Mouse (Mus musculus) left cerebral cortex, postnatal 36 days (tissue): ENCODE measurements around the gene Uba52. TPM values are rescaled to one million over a fixed set of nuclear protein-coding genes. Genes with fewer than 3 reads are reported as not detected.
A peak's percentile ranks its signal among the peaks of the same experiment; 100 is the strongest.

Experiments used
- DNase-seq, 2 experiments: peaks; one replicate each; pipeline ENCODE4 v3.0.0; 2021 to 2022; ENCODE audit warnings: low spot score in 2 of 2, mixed read lengths in 1 of 2
- intact Hi-C: fragments of 180-260 bp; cut with DNase I; formaldehyde crosslinking; loops from one replicate; pipeline ENCODE4 v1.15.1; 2025
- total RNA-seq, 2 experiments: library from RNA; stranded (reverse); gene quantifications; 2 replicates each; pipeline ENCODE4 v1.2.3; 2021

Uba52 gene
- total RNA-seq, 2 experiments from 2014 or later = 828 to 997 TPM

GRCm38 (mm10) chr8:70506328-70507026 is 4.1 kb downstream of the Uba52 start, which contains the start of gene Rex1bd:
Gene Rex1bd, minus strand, starts transcription at chr8:70506752.
- intact Hi-C loops = loop anchor here (5.0 kb wide), 2 partner anchors 154 to 174 kb away; partner anchors contain the start of gene Upf1
- DNase-seq = peak; percentile 95

- no peak for DNase-seq
- intact Hi-C loops = loop anchor here (2.0 to 5.0 kb wide), 3 partner anchors 123 to 174 kb away; partner anchors contain the start of gene Upf1
Observed at GRCm38 (mm10) chr8:70505698-70506327, 4.8 kb downstream of the Uba52 start.

- DNase-seq = peak; percentile 77 to 81
- intact Hi-C loops = loop anchor here (2.0 to 5.0 kb wide), 5 partner anchors 48 to 173 kb away; partner anchors contain the start of genes Crtc1 and Upf1
Observed at GRCm38 (mm10) chr8:70504851-70505250, 5.8 kb downstream of the Uba52 start.

DNA sequence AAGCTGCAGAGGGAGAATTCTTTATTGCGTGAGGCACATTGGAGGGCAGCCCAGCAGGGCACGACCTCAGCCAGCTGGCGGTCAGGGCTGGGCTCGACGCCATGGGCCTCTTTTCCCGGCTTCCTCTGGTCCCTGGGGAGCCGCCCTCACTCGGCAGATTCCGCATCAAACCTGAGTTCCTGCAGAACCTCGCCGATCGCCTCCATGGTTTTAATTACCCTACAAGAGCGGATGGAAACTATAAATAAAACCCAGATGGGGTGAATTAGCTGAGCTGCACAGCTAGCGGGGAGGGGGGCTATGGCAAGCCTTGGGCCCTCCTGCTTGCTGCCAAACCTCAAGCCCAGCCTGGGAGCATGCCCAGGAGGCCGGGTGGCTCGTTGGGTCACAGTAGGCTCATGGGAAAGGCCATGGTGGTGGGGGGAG is 6.3 kb downstream of the Uba52 start:
- no peak for DNase-seq
- intact Hi-C loops = loop anchor here (2.0 to 5.0 kb wide), 3 partner anchors 47 to 122 kb away; partner anchors contain the start of gene Crtc1

DNA sequence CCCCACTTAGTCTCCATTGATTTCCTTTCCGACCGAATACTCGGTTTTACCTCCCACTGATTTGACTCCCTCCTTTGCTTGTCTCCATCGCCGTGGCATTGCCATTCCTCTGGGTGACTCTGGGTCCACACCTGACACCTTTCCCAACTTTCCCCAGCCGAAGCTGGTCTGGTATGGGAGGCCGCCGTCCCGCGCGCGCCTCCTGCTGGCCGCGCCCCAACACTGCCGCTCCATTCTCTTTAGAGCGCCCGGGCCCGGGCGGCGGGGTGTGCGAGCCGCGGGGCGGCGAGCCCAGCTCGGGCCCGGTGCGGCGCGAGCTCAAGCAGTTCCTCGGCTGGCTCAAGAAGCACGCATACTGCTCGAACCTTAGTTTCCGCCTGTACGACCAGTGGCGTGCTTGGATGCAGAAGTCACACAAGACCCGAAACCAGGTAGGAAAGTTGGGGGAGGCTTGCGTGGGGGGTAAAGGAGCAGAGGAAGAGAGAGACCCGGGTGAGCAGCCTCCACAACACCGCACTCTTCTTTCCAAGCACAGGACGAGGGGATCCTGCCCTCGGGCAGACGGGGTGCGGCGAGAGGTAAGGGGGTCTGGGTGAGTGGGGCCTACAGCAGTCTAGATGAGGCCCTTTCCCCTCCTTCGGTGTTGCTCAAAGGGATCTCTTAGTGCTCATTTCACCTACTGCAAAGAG is 7.4 kb downstream of the Uba52 start:
- no peak for DNase-seq
- intact Hi-C loops = loop anchor here (2.0 to 5.0 kb wide), 3 partner anchors 46 to 88 kb away; partner anchors contain the start of gene Crtc1

DNA sequence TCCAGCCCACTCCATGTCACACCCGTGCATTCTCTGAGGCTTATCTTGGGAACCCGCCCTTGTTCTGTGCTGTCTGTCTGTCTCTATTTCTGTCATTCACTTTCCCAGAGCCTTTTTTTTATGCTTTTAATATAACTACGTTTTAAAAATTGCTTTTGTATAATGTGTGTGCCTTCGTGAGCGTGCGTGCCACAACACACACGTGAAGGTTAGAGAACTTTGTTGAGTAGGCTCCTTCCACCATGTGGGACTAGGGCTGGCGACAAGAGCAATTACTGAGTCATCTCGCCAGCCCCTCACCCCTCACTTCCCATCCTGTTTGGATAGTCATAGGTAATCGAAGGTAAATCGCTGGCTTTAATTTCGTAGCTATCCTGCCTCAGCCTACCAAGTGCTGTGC is 8.1 kb downstream of the Uba52 start:
- intact Hi-C loops = loop anchor here (2.0 to 5.0 kb wide), 3 partner anchors 45 to 88 kb away; partner anchors contain the start of gene Crtc1

DNA sequence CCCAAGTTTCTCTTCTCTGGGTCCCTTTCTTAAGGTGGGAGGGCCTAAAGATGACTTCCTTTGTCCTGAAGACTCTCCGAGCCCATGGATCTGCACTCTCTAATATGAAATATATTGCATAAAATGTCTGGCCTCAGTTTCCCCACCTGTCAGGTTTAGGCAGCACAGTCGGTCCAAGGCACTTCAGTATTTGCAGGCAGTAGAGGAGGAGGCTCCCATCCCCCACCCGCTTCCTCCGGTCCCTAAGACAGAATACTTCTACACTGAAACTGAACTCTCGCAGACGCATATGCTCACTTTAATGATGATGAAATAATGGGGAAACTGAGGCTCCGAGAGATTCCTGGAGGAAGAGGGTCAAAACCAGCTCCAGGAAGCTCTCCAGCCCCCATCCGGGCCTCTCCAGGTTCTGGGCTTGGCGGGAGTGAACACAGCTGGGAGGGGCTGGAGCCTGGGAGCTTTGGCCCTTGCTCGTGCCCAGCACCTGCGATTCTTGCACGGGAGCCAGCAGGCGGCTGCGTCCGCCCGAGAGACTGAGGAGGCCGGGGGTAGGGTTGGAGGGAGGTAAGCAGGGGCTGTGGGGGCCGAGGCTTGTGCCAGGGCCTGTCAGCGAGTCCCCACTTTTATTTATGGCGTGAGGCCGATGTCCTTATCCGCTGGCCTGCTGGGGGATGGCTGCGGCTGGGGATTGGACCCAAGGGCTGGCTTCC is 8.6 kb downstream of the Uba52 start:
- intact Hi-C loops = loop anchor here (2.0 to 5.0 kb wide), 3 partner anchors 45 to 87 kb away; partner anchors contain the start of gene Crtc1
- no peak for DNase-seq

More for the DNA sequence above, 8.1 kb downstream of the Uba52 start:
- no peak for DNase-seq

- DNase-seq = no peak
- intact Hi-C loops = loop anchor here (5.0 kb wide), 2 partner anchors 43 to 63 kb away; partner anchors contain the start of gene Crtc1
Observed at GRCm38 (mm10) chr8:70500386-70501301, 10.0 kb downstream of the Uba52 start.

DNA sequence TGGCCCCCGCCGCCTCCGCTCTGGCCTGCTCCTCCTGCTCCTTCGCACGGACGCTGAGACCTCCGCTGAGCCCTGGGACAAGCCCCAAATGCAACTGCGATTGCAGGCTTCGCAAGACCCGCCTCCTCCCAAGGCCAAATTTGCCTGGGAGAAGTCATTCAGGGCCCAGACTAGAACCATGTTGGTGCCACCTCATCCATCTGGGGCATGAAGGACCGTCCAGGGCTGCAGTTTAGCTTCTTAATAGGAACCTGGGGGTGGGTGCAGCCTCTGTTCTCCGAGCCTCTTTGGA is 14.9 kb downstream of the Uba52 start:
- intact Hi-C loops = no loop called here
- DNase-seq = no peak

GRCm38 (mm10) chr8:70495001-70495770 is 15.4 kb downstream of the Uba52 start:
- no peak for DNase-seq
- intact Hi-C loops = no loop called here

DNA sequence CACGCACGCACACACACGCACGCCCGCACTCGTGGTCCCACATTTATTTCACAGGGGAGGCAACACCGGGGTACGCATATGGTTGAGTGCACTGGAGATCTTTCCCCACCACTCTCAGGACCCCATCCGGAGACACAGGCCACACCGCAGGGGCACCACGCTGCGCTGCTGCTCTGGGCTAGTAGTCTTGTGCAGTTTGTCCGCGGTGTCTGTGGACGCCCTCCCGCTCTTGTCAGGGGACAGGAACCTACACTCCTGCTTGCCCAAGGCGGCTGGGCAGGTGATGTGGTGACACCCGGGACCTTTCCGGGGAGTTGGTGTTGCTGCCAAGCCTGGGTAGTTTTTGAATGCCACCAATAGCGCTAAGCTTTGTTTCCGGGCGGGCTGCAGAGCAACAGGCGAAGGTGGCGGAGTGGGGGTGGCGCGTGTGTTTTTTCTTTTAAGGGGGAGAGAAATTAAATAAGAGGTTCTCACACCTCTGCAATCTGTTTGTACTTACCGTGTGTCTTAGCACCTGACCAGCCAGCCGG is 16.1 kb downstream of the Uba52 start:
- intact Hi-C loops = no loop called here
- DNase-seq = no peak

- intact Hi-C loops = no loop called here
- DNase-seq = no peak
Observed at GRCm38 (mm10) chr8:70493692-70494415, 16.7 kb downstream of the Uba52 start.

DNA sequence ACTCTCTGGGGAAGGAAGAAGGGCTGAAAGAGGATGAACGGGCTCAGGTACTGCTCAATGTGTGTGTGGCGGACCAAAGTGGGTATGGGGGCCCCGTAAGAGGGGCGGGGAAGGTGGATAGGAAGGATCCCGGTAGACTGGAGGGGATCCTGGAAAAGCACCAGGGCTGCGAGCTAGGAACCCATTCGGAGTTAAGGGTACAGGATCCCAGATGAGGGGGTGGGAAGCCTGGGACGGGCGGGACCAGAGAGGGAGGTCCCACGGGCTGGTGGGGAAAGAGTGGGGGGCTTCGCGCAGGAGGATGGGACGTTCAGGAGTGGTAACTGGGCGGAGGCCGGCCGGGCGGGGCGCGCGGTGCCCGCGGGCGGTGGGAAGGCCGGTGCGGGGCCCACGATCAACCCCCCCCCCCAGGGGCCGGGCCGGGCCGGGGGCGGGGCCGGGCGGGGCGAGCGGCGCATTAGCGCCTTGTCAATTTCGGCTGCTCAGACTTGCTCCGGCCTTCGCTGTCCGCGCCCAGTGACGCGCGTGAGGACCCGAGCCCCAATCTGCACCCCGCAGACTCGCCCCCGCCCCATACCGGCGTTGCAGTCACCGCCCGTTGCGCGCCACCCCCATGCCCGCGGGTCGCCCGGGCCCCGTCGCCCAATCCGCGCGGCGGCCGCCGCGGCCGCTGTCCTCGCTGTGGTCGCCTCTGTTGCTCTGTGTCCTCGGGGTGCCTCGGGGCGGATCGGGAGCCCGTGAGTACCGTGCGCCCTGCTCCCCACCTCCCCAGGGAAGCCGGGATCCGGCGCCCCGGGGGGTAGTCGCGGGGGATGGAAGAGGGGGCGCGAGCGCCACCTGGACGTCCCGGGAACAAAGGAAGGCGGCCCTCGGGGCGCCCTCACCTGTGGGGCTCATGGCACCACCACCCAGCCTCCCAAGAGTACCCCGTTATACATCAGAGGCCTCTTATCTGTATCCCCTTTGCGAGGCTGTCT is 17.6 kb downstream of the Uba52 start, which contains the start of gene Crlf1:
TSS of gene Crlf1 (plus strand) at position 495 of the 977 bp plus-strand sequence.
- intact Hi-C loops = no loop called here

DNA sequence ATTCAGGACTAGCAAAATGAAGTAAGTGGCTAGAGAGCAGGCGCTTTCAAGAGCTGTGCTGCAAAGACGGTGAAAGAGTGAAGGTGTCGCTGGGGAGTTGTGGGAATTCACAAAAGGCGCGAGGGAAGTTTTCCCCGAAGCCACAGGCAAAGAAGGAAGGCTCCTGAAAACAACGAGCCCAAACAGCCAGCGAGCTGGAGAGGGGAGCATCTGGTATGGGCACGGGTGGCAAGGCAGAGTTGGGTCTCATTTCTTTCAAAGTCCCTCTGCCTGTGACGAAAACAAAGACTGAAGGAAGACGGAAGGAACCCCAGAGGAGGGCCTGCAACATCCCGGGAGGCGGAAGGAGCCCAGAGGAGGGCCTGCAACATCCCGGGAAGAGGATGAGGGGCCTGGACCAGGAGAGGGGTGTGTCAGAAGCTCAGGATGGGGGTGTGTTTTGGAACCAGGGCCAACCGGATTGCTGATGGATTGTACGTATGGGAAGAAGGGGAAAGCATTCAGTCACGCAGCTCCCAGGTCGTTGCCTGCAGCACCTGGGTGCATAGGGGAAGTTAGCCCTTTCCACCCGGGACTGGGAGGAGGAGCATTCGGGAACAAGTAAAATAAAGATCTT is 19.6 kb downstream of the Uba52 start:
- no peak for DNase-seq
- intact Hi-C loops = no loop called here

More for the DNA sequence above, 17.6 kb downstream of the Uba52 start, which contains the start of gene Crlf1:
- no peak for DNase-seq
